Mouse (Mus musculus) adrenal gland, adult (tissue): ENCODE results near the gene Lats2.
"Not testable (repeated sequence)": the region's sequence is repeated elsewhere in the genome, so short reads cannot be mapped to it uniquely, and the experiment has no call there.

Source experiments
- DNase-seq, 2 experiments: peaks; one replicate each; pipeline ENCODE4 v3.0.0; 2022 to 2023; ENCODE audit warnings: low spot score in 1 of 2; ENCODE audit not compliant: inconsistent age in 2 of 2

Gene Lats2

DNA sequence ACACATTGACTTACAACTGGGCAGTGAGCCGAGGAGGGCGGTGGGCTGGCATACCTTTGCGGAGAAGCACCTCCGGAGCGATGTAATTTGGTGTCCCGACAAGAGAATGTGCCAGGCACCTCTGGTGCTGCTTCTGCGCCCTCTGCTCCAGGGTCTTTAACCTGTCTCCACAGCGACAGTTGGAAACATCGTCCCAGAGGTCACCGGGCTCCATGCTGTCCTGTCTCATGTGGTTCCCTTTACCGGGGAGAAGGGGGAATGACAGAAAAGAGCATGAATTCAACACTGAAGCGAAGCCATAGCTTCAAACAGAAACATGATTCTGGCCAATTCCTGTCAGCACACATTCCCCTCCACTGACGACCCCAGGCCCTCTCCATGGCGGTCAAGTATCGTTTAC is 62.1 kb downstream of the Lats2 start:
- no peak for DNase-seq

DNA sequence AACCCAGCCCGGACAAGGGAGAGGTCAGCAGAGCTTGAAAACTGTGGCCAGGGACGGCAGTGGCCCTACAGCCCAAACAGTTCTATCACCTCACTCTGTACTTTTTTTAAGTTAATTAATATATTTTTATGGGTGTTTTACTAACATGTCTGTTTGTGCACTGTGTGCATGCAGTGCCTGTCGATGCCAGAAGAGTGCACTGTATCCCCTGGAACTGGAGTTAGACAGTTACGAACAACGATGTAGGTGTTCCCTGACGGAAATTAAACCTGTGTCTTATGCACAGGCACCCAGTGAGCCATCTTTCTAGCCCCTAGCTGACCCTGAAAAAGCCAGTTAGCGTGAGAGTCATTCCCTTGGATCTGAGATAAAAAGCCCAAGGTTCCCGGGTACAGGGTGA is 62.6 kb downstream of the Lats2 start:
- DNase-seq, result no peak

DNA sequence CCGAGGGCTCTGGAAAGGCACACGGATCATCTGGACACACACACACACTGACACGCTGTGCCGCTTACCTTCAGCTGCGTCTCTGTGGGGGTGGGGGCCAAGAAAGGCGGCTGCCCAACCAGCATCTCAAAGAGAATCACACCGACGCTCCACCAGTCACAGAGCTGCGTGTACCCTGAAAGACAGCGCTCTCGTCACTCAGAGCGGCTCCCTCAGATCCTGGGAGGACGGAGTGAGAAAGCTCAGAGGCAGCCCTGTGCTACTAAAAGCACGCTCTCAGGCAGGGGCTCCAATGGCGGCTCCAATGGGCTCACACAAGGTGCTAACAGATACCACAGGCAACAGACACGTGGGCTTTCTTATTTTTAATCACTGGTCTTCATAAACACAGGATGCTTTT is 63.9 kb downstream of the Lats2 start:
- DNase-seq, result no peak

DNA sequence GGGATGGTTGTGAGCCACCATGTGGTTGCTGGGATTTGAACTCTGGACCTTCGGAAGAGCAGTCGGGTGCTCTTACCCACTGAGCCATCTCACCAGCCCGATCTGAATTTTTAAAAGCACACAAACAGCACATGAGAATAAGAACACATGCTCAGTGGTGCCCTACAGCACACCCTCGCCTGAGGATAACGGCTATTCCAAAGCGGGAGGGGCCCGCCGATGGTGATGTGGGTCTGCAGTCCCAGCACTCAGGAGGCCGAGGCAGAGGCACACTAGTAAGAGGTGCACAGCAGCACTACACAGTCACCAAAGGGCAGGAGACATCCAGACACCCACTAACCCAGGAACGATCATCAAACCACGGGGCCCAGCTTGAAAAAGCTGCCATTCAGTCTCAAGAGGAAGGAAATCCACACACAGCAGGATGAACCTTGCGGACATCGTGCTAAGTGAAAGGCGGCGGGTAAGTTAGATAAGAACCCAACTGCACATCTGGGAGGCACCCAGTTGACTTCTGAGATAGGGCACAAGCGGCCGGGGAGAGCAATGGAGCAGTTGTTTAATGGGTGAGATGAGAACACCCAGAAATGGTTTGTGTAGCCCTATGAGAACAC is 65.6 kb downstream of the Lats2 start:
- no peak for DNase-seq

DNA sequence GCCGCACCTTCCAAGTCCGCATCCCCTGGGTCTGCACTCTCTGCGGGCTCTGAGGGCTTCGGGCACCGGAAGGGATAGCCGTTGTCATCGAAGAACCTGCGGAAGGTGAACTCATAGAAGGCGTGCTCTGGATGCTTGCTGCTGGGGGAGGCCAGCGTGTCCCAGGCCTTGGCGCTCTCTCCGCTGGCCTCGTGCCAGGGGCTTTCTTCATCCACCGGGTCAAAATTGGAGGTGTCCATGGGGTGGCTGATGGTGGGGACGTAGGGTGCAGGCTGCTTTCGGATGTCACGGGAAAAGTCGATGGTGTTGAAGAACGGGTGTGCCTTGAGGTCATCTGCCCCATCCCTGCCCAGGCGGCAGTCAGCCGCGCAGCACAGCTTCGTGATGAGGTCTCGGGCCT is 66.9 kb downstream of the Lats2 start:
- DNase-seq, result no peak

DNA sequence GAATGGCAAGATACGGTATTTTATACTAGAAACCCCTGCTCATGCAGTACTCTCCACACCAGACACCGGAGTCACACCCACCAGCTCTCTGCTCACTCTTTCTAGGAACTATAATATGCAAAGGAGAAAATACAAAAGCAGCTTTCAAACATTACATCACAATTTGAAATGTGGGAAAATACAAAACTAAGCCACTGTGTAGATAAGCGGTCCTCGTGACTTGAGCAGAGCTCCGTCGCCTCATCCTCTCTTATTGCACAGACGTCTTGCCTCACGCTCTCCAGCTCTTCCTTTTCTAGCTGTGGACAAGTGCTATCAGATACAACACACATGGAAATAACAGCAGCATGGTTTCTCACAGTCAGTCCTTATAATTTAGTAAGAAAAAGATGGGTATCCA is 67.5 kb downstream of the Lats2 start:
- DNase-seq, result no peak

DNA sequence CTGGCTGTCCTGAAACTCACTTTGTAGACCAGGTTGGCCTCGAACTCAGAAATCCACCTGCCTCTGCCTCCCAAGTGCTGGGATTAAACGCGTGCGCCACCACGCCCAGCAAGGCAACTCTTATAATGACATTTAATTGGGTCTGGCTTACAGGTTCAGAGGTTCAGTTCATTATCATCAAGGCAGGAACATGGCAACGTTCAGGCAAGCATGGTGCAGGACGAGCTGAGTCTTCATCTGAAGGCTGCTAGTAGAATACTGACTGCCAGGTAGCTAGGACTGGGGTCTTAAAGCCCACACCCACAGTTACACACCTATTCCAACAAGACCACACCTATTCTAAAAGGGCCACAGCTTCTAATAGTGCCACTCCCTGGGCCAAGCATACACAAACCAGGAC is 70.1 kb downstream of the Lats2 start:
- not testable (repeated sequence) for DNase-seq

DNA sequence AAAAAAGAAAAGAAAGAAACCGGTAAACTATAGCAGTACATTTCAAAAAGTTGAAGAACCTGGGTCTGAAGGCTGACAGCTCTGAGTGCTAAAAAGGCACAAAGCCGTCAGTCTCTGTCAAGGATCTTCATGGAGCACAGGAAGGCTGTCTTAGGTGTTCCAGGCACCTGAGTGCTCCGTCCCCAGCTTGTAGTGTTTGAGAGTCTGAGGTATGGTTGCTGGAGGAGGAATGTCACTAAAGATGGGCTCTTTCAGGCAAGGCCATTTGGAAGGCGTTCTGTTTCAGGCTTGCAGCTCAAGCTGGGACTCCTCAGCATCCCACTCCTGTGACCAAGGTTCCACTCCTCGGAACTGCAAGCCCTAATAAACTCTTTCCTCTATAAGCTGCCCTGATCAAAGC is 70.7 kb downstream of the Lats2 start:
- no peak for DNase-seq

DNA sequence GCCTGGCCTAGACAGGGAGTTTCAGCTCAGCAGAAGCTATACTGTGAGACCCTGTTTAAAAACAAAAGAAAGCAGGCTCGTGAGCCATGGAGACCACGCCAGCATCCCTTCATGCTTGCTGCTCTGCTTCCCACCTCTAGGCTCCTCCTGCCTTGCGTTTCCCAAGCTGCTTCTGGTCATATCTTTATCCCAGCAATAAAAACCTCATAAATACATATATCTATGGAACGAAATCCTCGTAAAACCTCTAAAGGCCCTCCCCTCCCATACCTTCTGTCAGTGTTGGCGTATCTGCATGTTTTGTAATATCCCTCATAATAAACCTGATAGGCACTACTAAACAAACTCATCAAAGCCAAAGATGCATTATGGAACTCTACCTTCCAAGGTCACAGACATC is 71.5 kb downstream of the Lats2 start:
- no peak for DNase-seq

DNA sequence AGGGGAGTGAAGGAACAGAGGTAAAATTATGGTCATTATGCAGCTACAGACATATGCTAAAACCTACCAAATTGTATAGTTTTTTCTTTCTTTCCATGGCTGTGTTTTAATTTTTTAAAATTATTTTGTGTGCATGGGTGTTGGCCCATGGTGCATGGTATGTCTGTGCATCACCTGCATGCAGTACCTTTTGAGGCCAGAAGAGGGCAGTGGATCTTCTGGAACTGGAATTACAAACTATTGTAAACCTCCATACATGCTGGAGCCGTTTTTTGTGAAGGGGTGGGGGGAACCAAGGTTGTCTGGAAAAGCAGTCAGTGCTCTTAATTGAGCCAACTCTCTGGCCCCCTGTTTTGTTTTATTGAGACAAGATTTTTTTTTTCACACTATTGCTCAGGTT is 73.6 kb downstream of the Lats2 start:
- DNase-seq, result peak; percentile 54 to 84

DNA sequence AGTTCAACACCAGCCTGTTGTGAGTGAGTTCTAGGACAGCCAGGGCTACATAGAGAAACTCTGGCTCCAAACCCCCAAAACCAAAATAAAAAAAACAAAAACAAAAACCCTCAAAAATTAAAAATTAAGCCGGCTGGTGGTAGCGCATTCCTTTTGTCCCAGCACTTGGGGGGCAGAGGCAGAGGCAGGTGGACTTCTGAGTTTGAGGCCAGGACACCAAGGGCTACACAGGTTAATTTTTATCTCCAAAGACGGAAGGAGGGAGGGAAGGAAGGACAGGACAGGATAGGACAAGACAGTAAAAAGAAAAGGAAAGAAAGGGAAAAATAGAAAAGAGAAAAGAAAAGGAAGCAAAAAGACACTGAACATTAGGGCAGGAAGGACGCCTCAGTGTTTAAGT is 75.4 kb downstream of the Lats2 start:
- no peak for DNase-seq

DNA sequence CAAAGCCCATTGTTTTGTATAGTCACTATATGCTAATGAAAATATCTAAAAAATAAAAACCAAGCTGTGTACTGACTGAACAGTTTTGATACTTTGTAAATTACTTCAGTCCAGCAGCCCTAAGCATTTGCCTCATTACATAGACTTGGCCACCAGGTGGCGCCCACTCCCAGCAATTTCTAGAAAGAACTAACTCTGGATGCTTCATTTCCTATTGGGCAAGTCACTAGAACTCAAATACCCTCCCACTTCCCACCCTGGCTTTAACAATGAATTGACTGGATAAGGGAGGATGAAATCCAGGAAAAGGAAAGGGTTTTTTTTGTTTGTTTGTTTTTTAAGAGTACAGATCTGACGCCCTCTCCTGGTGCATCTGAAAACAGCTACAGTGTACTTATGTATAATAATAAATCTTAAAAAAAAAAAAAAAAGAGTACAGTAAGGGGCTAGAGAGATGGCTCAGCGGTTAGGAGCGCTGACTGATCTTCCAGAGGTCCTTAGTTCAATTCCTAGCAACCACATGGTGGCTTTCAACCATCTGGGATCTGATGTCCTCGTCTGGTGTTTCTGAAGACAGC is 78.1 kb downstream of the Lats2 start:
- peak; percentile 76 to 93 for DNase-seq

DNA sequence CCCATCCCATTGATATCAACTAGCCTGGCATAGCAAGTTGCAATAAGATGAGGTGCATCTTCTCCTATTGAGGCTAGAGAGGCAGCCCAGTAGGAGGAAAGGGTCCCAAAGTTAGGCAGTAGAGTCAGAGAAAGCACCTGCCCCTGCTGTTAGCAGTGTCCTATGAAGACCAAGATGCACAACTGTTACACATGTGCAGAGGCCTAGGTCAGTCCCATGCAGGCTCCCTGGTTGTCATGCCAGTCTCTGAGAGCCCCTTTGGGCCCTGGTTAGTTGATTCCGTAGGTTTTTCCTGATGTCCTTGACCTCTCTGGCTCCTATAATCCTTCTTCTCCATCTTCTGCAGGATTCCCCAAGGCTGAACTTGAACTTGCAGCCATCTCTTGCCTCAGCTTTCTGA is 78.7 kb downstream of the Lats2 start:
- DNase-seq, result no peak

DNA sequence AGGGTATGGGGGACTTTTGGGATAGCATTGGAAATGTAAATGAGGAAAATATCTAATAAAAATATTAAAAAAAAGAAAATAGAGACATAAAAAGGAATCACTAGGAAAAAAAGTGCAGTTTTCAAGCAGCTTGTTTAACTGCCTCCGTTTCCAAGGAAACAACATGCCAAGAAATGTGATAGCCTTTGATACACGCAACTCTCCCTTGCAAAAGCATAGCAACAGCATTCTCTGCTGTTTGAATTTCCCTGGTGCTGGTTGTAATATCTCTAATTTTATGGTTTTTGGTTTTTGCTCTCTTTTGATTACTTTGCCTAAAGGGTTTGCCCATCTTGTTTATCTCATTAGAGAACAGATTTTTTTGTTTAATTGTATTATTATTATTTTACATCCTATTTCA is 82.7 kb downstream of the Lats2 start:
- DNase-seq, result no peak

DNA sequence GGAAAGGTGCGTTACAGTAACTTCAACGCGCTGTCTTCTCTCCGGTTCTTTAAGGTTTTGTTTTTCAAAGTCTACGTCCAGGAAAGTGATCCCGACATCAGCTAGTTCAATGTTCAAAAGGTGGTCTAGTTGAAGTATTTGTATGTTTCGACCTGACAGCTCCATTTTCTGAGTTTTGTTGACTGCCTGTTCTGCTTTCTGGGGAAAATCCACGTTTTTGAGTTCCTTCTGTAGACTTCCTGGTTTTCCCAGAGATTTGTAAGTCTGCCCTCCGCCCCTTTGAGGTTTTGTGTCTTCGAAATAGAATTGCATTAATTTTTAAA is 92.6 kb downstream of the Lats2 start:
- DNase-seq, result no peak

DNA sequence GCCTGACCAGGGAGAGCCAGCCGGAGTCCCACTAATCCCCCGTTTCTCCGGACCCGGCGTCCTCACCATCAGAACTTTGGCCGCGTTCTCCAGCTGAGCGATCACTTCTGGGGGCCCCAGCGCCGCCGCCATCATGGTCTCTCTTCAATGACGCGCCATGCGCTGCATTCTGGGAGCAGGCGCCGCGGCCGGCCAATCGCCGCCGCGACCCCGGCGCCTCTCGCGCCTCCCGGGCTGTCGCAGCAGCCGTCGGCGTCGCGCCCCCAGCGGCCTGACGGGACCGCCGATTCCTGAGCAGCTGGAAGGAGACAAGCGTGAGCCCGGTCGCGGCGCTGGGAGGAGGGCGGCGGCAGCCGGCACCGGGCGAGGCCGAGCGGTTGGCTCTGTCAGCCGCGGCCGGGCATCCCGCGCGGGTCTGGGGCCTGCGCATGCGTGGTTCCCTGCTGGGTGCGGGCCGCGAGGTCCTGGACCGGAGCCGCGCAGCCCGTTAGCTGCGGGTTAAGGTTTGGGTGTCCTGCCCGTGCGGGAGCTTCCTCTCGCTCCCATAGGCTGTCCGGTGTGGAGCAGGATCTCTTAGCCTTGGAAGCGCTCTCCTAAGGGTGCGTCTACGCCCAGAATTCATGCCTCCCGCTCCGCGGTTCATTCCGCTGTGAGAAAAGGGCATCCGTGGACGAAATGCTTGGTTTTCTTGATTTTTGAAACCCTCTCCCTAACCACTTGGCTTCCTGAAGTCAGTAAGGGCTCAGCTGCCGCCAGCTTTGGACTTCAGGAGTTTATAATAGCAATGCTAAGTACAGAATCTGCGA is 93.2 kb downstream of the Lats2 start, which contains the start of gene Xpo4:
Gene Xpo4, minus strand, starts transcription at position 609 of the 806 bp plus-strand sequence.
- peak; percentile 88 to 96 for DNase-seq

DNA sequence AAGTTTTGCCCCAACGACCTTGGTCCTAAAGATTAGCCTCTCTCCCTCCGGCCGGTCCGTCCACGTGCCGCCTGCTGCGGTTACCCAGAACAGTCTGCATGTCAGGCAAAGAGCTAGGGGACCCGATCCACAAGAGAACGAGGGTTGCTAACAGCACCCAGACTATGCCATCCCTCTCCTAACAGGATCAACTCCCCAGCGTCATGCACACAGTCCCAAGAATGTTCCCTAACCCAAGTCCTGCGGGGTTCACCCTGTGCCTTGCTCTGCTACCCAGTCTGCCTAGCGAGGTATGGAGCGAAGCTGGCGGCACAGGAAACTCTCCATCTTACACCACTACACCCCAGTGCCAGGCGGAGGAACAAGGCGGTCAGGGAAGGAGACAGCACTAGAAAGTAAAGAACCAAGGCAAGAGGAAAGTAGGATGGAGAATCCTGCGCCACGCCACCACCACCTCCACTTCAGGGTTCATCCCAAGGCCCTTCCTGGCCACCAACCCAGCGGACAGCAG is 93.8 kb downstream of the Lats2 start:
- DNase-seq, result peak; percentile 58 to 90

DNA sequence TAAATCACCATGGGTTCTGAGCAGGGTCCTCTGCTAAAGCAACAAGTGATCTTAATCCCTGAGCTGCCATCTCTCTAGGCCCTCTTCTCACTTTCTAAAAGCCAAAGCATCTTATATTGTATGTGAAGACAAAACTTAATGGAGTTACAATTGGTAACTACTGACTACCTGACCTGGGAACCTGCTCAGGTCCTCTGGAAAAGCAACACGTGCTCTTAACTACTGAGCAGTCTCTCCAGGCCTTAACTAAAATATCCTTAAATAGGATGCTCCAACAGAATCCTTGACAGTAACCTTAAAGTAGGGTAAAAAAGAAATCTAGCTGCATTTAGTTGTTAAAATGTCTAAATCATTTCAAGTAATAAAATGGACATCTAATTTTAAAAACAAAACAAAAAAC is 94.6 kb downstream of the Lats2 start:
- DNase-seq, result peak; percentile 22 to 77

DNA sequence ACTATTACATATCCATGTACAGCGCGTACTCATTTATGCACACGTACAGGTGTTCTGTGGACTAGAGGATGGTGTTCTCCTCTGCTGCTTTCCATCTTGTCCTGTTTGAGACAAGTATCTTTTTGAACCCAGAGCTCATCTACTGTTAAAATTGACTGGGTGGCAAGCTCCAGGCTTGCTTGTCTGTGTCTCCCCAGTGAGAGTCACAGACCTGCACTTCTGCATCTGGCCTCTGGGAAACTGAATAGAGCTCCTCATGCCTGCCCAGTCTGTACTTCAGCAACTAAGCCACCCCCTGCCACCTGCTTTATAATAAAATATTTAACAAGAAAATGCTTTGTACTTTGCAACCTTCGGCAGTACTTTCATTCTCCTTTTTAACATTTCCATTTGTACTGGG is 99.9 kb downstream of the Lats2 start:
- DNase-seq, result no peak

DNA sequence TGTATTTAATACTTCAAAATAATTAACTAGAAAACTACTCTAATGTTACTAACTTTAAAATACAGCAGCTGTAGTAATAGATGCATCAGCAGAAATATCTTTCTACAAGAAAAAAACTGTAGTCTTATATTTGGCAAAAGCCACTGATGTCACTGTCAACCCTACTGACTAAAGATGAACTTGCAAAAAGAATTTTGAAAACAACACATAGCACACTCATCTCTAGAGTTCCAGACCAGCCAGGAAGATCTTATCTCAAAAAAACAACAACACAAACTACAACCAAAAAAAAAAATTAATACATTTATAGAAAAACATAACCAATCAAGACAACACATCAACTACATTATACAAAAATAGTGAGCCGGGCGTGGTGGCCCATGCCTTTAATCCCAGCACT is 100.7 kb downstream of the Lats2 start:
- no peak for DNase-seq

DNA sequence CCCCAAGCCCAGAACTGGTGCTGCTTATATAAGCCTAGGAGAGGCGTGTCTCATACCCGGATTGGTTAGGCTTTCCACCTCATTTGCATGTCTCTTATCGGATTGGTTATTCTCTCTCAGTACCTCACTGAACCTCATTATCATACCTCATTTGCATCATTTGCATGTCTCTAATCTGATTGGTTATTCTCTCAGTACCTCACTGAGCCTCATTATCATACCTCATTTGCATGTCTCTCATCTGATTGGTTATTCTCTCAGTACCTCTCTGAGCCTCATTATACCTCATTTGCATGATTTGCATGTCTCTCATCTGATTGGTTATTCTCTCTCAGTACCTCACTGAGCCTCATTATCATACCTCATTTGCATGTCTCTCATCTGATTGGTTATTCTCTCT is 101.7 kb downstream of the Lats2 start:
- DNase-seq, result not testable (repeated sequence)

DNA sequence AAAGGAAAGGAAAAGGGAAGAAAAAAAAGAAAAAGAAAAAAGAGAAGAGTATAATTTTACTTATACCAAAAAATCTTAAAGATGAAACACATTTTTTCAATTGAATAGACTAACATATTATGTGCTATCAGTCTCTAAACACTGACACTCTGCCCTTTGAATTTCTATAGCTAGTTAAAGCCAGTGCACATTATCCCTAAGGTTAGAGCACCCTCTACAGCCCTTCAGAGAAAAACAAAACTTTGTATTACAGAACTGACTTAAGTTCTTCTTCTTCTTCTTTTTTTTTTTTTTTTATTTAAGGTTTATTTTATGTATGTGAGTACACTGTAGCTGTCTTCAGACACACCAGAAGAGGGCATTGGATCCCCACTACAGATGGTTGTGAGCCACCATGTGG is 108.7 kb downstream of the Lats2 start:
- no peak for DNase-seq
